In the genomic region with DNA sequence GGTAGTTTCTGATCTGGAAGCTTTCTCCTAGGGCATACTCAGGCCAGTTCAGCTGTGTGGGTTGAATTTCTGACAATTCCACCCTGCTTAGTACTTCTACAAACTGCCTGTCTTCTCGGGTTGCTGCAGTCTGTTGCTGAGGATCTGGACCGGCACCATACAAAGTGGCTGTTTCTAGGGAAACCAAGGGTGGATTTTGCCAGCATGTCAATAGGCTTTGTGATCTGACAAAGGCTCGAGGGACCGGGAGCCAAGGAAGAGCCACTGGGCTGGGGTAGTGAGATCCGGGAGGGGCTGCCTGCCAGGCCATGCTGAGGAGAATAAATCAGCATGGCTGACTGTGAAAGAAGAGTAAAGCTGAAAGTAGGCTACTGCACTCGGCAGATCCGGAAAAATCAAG, we compare ENCODE assay signal across 10 mouse cellular contexts. TPM values are rescaled to one million over a fixed set of nuclear protein-coding genes. Genes with fewer than 3 reads are reported as not detected.
A peak's percentile ranks its signal among the peaks of the same experiment; 100 is the strongest.
DNase-seq lines count a peak whose midpoint lies in the region; ATAC-seq lines count a peak whose summit lies in the region.
"Had no signal": no experiment of that assay in that cellular context is flagged by ENCODE, and none has a peak within 500 bp of the region (broad histone marks: within the 10 kb centered on the region; RNA-seq: fewer than 3 reads in every experiment).

No protein-coding gene starts in this region.

- H3K4me1 ChIP-seq in forebrain, embryonic 11.5 days (replicated peaks; ENCODE audit: control insufficient read depth, insufficient read depth, low read length) = peaks cover 9% of the 10 kb centered on the region
- H3K4me1 ChIP-seq in neural tube, embryonic 14.5 days (ENCODE audit: control insufficient read depth, insufficient read depth, low read length) = peaks cover 10% of the 10 kb centered on the region; the same call in 1 of the 2 replicates
- peaks cover 13% of the 10 kb centered on the region; the same call in 1 of the 2 replicates for H3K4me1 ChIP-seq in limb, embryonic 10.5 days

- H3K27ac ChIP-seq in forebrain, embryonic 11.5 days (ENCODE audit: low read depth, low read length) = no peak overlapping the region
- H3K27ac ChIP-seq in neural tube, embryonic 14.5 days (ENCODE audit: low read depth, low read length) = no peak overlapping the region; the same call in 1 of the 2 replicates
- no peak overlapping the region for H3K27ac ChIP-seq in limb, embryonic 10.5 days

- peak overlapping the region; percentile 20 for H3K9ac ChIP-seq in forebrain, embryonic 11.5 days (ENCODE audit: low read length)
- no peak overlapping the region for H3K9ac ChIP-seq in neural tube, embryonic 14.5 days (replicated peaks; ENCODE audit: low read depth, low read length)

- no peaks in the 10 kb centered on the region for H3K36me3 ChIP-seq in forebrain, embryonic 11.5 days (ENCODE audit: control insufficient read depth, insufficient read depth, low read length)
- no peaks in the 10 kb centered on the region for H3K36me3 ChIP-seq in neural tube, embryonic 14.5 days (ENCODE audit: control insufficient read depth, insufficient read depth, low read length)
- no peaks in the 10 kb centered on the region for H3K36me3 ChIP-seq in limb, embryonic 10.5 days

- ATAC-seq in forebrain, embryonic 11.5 days (replicated peaks; ENCODE audit: low FRiP score) = no peak
- ATAC-seq in neural tube, embryonic 14.5 days (ENCODE audit: low read depth) = peak; percentile 80; the same call in 1 of the 2 replicates
- ATAC-seq: CD4-positive, CD25-positive, alpha-beta regulatory T cell, adult 4 months; inflammation-experienced regulatory T-cells, adult 6 months had no signal

- H3K4me3 ChIP-seq in forebrain, embryonic 11.5 days (ENCODE audit: low read depth, low read length) = no peak overlapping the region
- H3K4me3 ChIP-seq in neural tube, embryonic 14.5 days (ENCODE audit: low read depth, low read length) = no peak overlapping the region
- H3K4me3 ChIP-seq in limb, embryonic 10.5 days = no peak overlapping the region

- no peaks in the 10 kb centered on the region for H3K27me3 ChIP-seq in forebrain, embryonic 11.5 days (ENCODE audit: control insufficient read depth, insufficient read depth, low read length)
- no peaks in the 10 kb centered on the region for H3K27me3 ChIP-seq in neural tube, embryonic 14.5 days (ENCODE audit: control insufficient read depth, insufficient read depth, low read length)
- no peaks in the 10 kb centered on the region for H3K27me3 ChIP-seq in limb, embryonic 10.5 days (ENCODE audit: low read depth, poor library complexity, severe bottlenecking)

- no peak overlapping the region for H3K4me2 ChIP-seq in forebrain, embryonic 11.5 days (ENCODE audit: low read depth, low read length, severe bottlenecking)
- H3K4me2 ChIP-seq in neural tube, embryonic 14.5 days (ENCODE audit: low read depth, low read length) = no peak overlapping the region

- H3K9me3 ChIP-seq in forebrain, embryonic 11.5 days (ENCODE audit: control insufficient read depth, low read length) = no peaks in the 10 kb centered on the region
- no peaks in the 10 kb centered on the region for H3K9me3 ChIP-seq in neural tube, embryonic 14.5 days (ENCODE audit: control insufficient read depth, low read length)
- H3K9me3 ChIP-seq in limb, embryonic 10.5 days (replicated peaks) = no peaks in the 10 kb centered on the region

- peak; percentile 64 for DNase-seq in layer of hippocampus, adult 9-11 months
- DNase-seq in layer of hippocampus, postnatal 25 days (ENCODE audit: extremely low spot score in 1 of 2, low spot score in 1 of 2) = no peak
- no peak for DNase-seq in forebrain, embryonic 11.5 days (ENCODE audit: low spot score)
- DNase-seq in layer of hippocampus, postnatal 10 days (ENCODE audit: low spot score in 2 of 2) = peak; percentile 63 to 74
- no peak for DNase-seq in urinary bladder, adult 18-20 months (ENCODE audit: low spot score in 2 of 2)
- no peak for DNase-seq in adrenal gland, postnatal 4 days (ENCODE audit: low spot score in 2 of 2)
- DNase-seq in limb, embryonic 10.5 days (ENCODE audit: low spot score) = no peak

- 12% methylated on average over 7 of the region's 7 CpGs for WGBS in forebrain, embryonic 11.5 days
- WGBS in neural tube, embryonic 14.5 days = 9% methylated on average over 7 of the region's 7 CpGs
- 57% methylated on average over 7 of the region's 7 CpGs for WGBS in limb, embryonic 10.5 days

RNA-seq across cellular contexts. Expression of a gene that starts 25.8 kb away (rescaled TPM):
- 10 to 100 TPM; 42.9 to 49.0 TPM for total RNA-seq in layer of hippocampus, postnatal 25 days (2021)
- polyA plus RNA-seq in forebrain, embryonic 11.5 days (2014; fragmentation: Nextera tagmentation; extraction: Ambion mirVana) = 20.5 and 22.3 TPM in 2 replicates
- total RNA-seq in layer of hippocampus, postnatal 10 days (2021) = 10 to 100 TPM; 46.1 to 49.9 TPM
- 21.3 and 21.9 TPM in 2 replicates for polyA plus RNA-seq in neural tube, embryonic 14.5 days (2014; fragmentation: Nextera tagmentation; extraction: Ambion mirVana)
- 1 to 10 TPM; 5.4 to 5.8 TPM for total RNA-seq in adrenal gland, postnatal 4 days (2021)
- 3.0 and 3.4 TPM in 2 replicates for polyA plus RNA-seq in limb, embryonic 10.5 days (2016; fragmentation: Nextera tagmentation; extraction: Ambion mirVana)
- polyA plus RNA-seq: CD4-positive, CD25-positive, alpha-beta regulatory T cell, adult 4 months; inflammation-experienced regulatory T-cells, adult 6 months had no signal

Comparison
In these comparisons a context has a peak if more than half of its experiments do, and no peak if none do; other contexts are left out.
1. DNase-seq: peak in layer of hippocampus, adult 9-11 months (single experiment) and layer of hippocampus, postnatal 10 days (2 of 2); none in layer of hippocampus, postnatal 25 days (0 of 2), forebrain, embryonic 11.5 days (single experiment), urinary bladder, adult 18-20 months (0 of 2), adrenal gland, postnatal 4 days (0 of 2) and limb, embryonic 10.5 days (single experiment).
2. RNA of a gene that starts 25.8 kb away (total RNA-seq): 46.1 to 49.9 TPM in layer of hippocampus, postnatal 10 days and 42.9 to 49.0 TPM in layer of hippocampus, postnatal 25 days; 5.4 to 5.8 TPM in adrenal gland, postnatal 4 days; every median in the first group is over 4 times any median in the second.